Mouse (Mus musculus) lung, postnatal 10 days (tissue): ENCODE data around the gene Slc2a8.
A peak's percentile ranks its signal among the peaks of the same experiment; 100 is the strongest.

Experiments
- DNase-seq: peaks from one replicate; pipeline ENCODE4 v3.0.0; 2021

Gene Slc2a8

DNA sequence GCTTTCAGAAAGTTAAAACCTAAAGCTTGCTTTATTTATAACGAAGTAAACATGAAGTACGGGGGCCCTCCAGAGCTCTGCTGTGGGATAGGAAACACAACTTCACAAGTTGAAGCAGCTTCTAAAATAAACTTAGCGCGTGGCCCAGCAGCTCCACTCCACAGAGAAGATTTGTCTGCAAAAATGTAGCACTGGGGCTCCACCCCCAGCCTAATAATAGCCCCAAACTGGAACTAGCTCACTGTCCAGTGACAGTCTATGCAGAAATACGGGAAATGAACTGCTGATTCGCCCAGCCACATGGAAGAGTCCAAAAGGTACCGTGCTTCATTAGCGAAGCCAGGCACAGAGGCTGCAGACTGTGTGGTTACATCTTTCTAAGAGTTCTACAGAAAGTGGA, 12.6 kb downstream of the Slc2a8 start:
- peak; percentile 50 for DNase-seq

- no peak for DNase-seq
These were observed 13.8 kb downstream of the Slc2a8 start for GRCm38 (mm10) chr2:32968024-32968614.

DNA sequence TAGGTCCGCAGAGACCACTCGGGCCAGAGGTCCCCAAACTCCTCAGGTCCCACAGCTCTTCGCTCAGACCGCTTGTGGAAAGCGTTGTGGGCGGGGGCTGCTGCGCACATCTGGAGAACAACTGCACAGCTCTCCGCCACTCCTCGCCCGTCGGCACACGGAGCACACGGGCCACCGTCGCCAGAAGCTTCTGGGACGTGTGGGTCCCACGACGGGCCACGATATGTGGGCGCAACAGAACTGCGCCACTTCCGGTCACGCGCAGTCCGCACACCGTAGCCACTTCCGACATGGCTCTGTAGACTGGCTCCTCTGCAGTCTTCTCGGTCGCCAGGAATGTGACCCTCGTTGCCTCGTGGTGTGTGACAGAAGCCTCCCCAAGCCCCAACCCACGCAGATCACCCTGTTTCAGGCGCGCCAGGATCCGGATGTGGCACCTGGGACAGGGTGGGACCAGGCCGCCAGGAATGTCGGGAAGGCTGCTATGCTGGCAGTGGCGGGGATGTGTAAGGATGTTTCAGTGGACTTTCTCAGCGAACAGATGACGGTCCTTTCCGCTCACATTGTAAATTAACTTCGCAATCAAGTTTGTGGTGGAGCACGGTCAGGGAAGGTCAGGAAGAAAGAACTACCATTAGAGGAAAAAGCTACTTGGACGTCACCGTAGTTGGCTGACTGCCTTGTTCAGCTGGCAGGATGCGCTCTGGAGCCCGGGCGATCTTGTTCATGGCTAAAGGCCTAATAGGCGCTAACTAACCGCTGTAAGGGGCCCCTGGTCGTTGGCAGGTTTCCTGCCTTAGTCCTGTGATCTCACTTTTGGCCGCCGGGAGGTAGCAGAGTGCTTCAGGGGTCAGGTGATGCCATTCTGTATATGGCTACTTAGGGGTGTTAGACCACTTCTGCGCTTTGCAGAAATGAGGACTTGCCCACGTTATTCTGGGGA, 14.9 kb downstream of the Slc2a8 start:
- DNase-seq: peak; percentile 90

- DNase-seq: no peak
These were observed 15.6 kb downstream of the Slc2a8 start for GRCm38 (mm10) chr2:32966184-32966688.

DNA sequence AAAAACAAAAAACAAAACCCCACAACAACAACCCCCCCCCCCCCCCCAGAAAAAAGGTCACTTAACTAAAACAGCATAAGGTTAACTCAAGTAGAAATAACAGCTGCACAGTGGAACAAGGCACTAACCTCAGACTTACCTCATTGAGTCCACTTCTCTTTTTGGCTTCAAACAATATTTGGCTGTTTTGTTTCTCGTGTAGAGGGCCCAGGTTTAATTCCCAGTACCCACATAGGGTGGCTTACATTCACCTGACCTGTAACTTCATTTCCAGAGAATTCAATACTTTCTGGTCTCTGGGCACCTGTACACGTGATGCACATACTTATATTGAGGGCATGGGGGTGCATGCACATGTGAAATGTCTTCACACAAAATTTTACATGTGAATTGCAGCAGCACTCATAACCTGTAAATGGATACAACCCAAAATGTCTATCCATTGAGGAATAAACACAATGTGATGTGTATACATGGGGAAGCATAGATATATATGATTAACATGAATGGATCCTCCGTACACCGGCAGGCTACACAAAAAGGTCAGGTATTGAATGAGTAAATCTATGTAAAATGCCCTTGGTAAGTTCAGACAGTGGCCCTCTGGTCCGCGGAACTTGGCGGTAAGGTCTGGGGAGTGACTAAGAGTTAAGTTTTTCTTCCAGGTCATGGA, 16.2 kb downstream of the Slc2a8 start:
- DNase-seq: no peak

DNA sequence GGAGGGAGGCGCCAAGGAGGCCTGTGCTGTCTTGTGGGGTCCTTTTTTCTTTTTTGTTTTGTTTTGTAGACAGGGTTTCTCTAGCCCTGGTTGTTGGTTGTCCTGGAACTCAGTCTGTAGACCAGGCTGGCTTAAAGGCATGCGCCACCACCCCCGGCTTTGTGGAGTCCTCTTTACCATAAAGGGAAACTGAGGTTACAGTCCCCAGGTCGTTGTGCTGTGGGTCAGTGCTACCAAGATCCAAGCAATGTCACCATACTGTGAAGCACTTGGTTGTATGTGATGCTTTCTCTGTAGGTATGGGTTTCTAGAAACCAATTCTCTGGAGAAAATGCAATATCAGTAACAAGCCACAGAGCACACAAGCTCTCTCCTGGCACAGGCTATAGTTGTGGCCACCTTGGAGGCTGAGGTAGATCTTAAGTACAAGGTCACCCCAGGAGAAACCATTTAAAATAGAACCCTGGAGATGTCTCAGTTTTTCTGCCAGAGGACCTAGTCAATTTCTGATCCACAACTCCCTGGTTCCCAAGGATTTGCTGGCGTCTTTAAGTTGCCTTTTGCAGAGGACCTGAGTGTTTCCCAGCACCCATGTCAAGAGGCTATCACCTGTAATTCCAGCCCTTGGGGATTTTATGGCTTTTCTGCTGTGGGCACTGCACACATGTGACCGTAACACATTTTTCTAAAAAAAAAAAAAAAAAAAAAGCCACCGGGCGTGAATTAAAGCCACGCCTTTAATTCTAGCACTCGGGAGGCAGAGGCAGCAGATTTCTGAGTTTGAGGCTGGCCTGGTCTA, 17.0 kb downstream of the Slc2a8 start:
- no peak for DNase-seq

DNA sequence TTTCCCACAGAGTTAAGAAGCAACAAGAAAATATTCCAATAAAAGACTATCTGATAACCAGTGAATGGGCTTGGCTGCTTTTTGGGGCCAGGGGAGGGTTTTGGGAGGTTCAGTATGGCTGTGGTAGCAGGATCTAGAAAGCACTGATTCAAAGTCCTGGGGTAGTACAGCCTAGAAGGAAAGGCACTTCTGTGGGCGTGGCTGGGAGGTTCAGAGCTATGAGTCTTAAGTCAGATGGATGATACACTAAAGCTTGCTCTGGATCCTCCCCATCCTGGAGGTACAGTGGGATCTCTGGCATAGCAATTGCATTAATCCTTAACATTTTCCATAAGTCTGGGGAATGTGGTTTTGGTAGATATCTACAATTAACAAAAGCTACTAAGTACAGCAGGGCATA, 17.9 kb downstream of the Slc2a8 start:
- DNase-seq: no peak

DNA sequence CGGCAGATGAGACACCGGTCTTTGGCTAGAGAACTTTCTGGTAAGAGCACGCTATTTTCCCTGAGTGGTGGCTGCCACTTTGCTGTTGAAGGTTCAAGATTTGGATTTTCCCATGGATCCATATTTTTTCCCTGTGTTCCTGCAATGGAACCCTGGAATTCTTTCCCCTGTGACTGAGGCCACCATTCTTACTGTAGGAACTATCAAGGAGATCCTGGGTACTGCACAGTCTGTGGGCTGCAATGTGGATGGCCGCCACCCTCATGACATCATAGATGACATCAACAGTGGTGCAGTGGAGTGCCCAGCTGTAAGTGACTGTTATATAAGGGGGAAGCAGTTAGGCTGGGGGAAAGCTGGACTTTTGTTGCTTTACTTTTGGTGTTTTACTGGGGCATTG, 18.3 kb downstream of the Slc2a8 start:
- DNase-seq: no peak

GRCm38 (mm10) chr2:32962875-32963220, 19.0 kb downstream of the Slc2a8 start:
- DNase-seq: no peak

DNA sequence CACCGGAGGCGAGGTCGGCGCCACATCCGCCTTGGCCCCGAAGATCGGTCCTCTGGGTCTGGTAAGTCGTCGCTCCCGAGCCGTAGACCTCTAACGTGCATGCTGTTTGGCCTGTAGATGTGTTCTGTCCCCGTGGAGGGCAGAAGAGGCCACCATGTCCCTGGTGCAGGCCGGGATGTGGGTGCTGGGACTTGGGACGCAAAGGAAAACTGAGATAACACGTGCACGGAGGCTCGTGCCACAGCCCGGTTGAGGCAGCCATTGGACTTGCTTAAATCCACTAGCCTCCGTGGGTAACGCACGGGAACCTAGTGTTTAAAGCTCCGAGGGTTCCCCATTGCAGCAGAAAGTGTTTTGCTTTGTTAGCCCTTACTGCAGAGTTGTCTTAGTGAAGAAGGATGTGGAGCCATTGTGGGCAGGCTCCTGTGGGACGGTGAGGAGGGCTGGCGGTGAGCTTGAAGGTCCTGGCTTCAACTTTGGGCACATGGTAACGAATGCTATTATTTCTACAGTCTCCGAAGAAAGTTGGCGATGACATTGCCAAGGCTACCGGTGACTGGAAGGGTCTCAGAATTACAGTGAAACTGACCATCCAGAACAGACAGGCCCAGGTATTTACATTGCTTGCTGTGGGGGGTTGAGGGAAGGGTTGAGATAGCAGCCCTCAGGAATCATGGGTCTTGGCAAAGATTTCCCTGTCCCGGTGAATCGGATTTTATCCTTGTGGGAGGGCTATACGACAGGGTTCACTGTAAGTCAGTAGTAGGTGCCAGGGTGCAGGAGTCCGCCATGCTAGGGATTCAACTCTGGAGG, 19.6 kb downstream of the Slc2a8 start:
- no peak for DNase-seq

DNA sequence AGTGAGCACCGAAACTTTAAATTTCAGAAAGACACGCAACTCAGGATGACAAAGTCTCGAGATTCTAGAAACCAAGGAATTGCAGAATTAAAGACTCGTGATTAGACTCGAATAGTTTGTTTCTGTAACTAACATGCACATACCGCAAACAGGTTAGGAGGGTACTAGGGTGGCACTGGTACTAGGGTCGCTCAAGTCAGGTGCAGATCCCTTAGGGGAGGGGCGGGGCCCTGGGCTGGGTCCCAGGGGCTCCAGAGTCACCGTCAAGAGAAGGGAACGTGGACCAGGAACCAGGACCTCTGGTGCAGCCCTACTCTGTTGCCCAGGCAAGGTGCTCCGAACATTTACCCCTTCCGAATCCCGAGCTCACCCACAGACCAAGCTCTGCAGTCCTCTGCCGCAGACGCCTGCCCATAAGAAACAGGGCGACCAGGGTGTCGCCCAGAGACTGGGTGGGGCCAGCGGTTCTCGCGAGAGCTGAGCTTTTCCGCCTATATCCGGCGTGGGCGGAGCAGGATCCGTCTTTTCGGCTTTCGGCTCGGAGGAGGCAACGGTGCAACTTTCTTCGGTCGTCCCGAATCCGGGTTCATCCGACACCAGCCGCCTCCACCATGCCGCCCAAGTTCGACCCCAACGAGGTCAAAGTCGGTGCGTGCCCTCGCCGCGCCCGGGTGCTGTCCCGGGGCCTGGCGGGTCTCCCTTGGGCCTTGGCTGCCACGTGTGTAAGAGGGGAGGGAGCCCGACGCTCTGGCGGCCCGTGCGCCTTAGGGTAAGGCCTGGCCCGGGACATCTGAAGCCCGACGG, 20.5 kb downstream of the Slc2a8 start, which contains the start of the genes Rpl12 and Lrsam1:
Gene Rpl12, plus strand, starts transcription at position 368 of the 804 bp plus-strand sequence.
Gene Lrsam1, minus strand, starts transcription at position 423 of the 804 bp plus-strand sequence.
- peak; percentile 98 for DNase-seq

- DNase-seq: no peak
These were observed 21.6 kb downstream of the Slc2a8 start for GRCm38 (mm10) chr2:32960273-32960672.

DNA sequence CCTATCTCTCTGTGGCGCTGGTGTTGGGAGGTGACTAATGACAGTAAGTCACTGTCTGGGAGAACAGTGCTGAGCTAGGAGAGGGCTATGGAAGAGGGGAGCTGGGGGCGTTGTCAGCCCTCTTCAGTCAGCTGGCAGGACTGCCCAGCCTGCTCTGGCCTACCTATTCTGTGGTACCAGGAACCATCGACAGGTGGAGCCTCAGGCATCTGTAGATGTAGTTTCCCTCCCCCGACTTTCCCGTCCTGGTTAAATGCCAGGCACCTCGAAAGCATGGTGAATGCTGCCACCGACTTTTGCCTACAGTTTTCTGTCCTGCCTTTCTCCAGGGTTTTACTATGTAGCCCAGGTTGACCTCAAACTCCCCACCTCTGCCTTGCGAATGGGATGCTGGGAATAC, 24.5 kb downstream of the Slc2a8 start:
- DNase-seq: peak; percentile 44

DNA sequence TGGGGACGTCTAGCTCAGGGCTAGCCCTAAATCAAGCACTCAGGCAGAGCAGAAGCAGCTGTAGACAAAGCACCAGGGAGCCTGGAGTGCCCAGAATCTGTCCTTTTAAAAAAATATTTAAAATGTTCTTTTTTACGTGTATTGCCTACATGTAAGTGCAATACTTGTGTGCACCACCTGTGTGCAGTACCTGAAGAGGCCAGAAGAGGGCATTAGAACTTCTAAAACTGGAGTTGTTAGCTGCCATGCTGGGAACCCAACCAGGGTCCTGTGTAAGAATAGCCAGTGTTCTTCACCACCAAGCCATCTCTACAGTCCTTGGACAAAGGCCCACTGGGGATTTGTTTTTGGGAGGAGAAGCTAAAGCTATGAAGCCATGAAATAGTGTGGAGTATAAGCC, 27.3 kb downstream of the Slc2a8 start:
- no peak for DNase-seq

- no peak for DNase-seq
These were observed 34.4 kb downstream of the Slc2a8 start for GRCm38 (mm10) chr2:32947454-32947853.

GRCm38 (mm10) chr2:32940483-32940882, 41.4 kb downstream of the Slc2a8 start:
- no peak for DNase-seq

GRCm38 (mm10) chr2:32939418-32939817, 42.5 kb downstream of the Slc2a8 start:
- peak; percentile 73 for DNase-seq

DNA sequence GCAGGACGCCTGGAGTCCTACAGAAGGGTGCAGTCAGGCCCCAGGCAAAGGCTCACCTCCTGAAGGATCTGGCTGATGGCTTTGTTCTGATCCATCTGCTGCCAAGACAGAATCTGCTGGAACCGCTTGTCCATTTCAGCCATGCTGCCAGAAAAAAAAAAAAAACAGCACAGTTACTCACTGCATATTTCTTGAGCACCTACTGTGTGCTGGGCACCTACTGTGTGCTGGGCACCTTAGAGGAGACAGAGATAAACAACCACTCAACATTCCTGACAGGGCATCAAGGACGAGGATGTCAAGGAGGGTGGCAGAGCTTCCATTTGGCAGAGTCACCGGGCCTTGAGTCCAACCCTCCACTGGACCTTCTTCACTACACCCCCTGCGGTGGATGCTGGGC, 43.1 kb downstream of the Slc2a8 start:
- DNase-seq: no peak

DNA sequence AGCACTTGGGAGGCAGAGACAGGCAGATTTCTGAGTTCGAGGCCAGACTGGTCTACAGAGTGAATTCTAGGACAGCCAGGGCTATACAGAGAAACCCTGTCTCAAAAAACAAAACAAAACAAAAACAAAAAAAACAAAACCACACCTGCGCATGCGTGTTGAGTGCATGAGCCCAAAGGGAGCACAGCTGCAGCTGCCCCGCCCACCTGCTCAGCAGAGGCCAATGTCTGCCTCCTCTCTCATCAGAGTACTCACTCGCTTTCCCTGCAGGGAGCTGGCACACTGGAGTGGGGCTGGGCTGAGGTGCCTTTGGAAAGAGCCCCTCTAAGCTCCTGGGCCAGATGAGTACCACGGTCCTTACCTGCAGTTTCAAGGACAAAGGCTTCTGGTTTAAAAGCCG, 50.2 kb downstream of the Slc2a8 start:
- no peak for DNase-seq

DNA sequence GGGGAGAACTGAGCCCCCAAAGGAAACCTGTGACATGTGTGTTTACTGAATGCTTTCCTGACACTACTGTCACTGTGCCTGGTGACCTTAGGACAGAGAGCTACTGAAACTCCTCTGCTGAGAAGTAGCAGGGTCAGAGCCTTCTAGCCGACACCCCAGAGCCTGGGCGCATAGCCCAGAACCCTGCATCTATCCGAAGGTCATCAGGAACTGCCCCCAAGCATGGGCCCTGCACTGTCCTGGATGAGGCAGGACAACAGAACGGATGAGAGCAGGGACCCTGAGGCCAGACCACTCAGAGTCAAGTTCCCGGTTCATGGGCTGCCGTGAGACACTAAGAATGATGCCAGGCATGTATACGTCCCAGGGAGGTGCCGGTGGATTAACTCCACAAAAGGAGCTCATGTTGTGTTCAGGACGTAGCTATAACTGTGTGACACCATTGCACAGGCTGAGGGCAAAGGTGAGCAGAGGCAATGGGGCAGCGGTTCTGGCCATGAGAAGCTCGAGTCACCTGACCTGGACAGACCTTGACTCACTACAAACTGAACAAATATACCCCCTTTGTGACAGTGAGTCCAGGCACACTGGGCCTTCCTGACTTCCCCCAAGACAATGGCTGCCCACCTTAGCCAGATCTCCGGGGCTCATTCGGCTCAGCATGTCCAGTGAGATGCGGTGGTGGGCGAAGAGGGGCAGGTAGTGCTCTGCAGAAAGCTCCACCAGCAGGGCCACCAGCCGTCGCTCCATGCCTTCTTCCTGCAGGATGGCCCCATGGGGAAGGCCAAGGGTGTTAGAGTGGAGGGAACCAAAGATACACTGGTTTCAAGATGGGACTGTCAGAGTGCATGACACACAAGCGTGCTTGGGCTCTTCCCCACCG, 52.7 kb downstream of the Slc2a8 start:
- no peak for DNase-seq
